Mouse (Mus musculus) stomach, embryonic 14.5 days (tissue): Measurements from ENCODE around the gene Map3k5. TPM values are rescaled to one million over a fixed set of nuclear protein-coding genes. Genes with fewer than 3 reads are reported as not detected.
A peak's percentile ranks its signal among the peaks of the same experiment; 100 is the strongest.

Source experiments
- ATAC-seq: fragments of 200-750 bp; cut with Nextera tagmentation; 2 replicates; pipeline ENCODE4 v1.8.0; 2017; ENCODE audit warnings: low read depth, moderate TSS enrichment; ENCODE audit not compliant: insufficient number of reproducible peaks, insufficient read depth, low FRiP score
- H3K27ac ChIP-seq: fragments of 300-500 bp; sonication (generic); 2 replicates; pipeline ENCODE4 v1.5.1; 2014; ENCODE audit warnings: mild to moderate bottlenecking, low read length, moderate library complexity, mixed read lengths
- H3K27me3 ChIP-seq: fragments of 300-500 bp; sonication (generic); 2 replicates; pipeline ENCODE4 v1.6.1; 2014; ENCODE audit warnings: low read length, control low read depth, mixed read lengths; ENCODE audit not compliant: control insufficient read depth, insufficient read depth
- H3K36me3 ChIP-seq: fragments of 300-500 bp; sonication (generic); 2 replicates; pipeline ENCODE4 v1.6.1; 2014; ENCODE audit warnings: mild to moderate bottlenecking, control low read depth, low read length, moderate library complexity, mixed read lengths; ENCODE audit not compliant: control insufficient read depth, insufficient read depth
- H3K4me1 ChIP-seq: fragments of 300-500 bp; sonication (generic); 2 replicates; pipeline ENCODE4 v1.6.1; 2014; ENCODE audit warnings: low read length, control low read depth, mixed read lengths; ENCODE audit not compliant: control insufficient read depth, insufficient read depth
- H3K4me2 ChIP-seq: fragments of 300-500 bp; sonication (generic); replicated peaks from 2 replicates; pipeline ENCODE4 v1.6.1; 2014; ENCODE audit warnings: low read depth, low read length, control low read depth
- H3K4me3 ChIP-seq: fragments of 300-500 bp; sonication (generic); 2 replicates; pipeline ENCODE4 v1.5.1; 2014; ENCODE audit warnings: low read depth, low read length, control low read depth
- H3K9ac ChIP-seq: fragments of 300-500 bp; sonication (generic); replicated peaks from 2 replicates; pipeline ENCODE4 v1.6.1; 2014; ENCODE audit warnings: low read depth, mild to moderate bottlenecking, control low read depth, low read length, moderate library complexity, mixed read lengths
- H3K9me3 ChIP-seq: fragments of 300-500 bp; sonication (generic); 2 replicates; pipeline ENCODE4 v1.6.1; 2016; ENCODE audit warnings: low read depth, low read length, control low read depth; ENCODE audit not compliant: control insufficient read depth
- WGBS: fragments of 180-500 bp; shearing (Covaris S2); extraction: QIAGEN DNeasy Blood & Tissue Kit; methylation state at CpG from one replicate; pipeline ENCODE4 v1.1.7; 2014; 5-methylcytosine and 5-hydroxymethylcytosine counted together
- polyA plus RNA-seq: library from polyadenylated mRNA; unstranded; fragments of >200 nt; fragmentation: Nextera tagmentation; extraction: Ambion mirVana; gene quantifications from 2 replicates; pipeline ENCODE4 v1.2.1, GENCODE M21; 2014

Map3k5 gene
- polyA plus RNA-seq, 1 experiment from 2014 or later: 4.6 TPM

- H3K9ac ChIP-seq: no peak overlapping the region
- no peak overlapping the region for H3K4me3 ChIP-seq
- H3K4me1 ChIP-seq: no peaks in the 10 kb centered on the region
- ATAC-seq: no peak
- no peak overlapping the region for H3K4me2 ChIP-seq
- no peak overlapping the region for H3K27ac ChIP-seq
- H3K27me3 ChIP-seq: no peaks in the 10 kb centered on the region
- 78% methylated on average over 18 of the region's 18 CpGs for WGBS
- no peaks in the 10 kb centered on the region for H3K36me3 ChIP-seq
- H3K9me3 ChIP-seq: no peaks in the 10 kb centered on the region
Measured at GRCm38 (mm10) chr10:20112026-20112973, 178.0 kb downstream of the Map3k5 start.

DNA sequence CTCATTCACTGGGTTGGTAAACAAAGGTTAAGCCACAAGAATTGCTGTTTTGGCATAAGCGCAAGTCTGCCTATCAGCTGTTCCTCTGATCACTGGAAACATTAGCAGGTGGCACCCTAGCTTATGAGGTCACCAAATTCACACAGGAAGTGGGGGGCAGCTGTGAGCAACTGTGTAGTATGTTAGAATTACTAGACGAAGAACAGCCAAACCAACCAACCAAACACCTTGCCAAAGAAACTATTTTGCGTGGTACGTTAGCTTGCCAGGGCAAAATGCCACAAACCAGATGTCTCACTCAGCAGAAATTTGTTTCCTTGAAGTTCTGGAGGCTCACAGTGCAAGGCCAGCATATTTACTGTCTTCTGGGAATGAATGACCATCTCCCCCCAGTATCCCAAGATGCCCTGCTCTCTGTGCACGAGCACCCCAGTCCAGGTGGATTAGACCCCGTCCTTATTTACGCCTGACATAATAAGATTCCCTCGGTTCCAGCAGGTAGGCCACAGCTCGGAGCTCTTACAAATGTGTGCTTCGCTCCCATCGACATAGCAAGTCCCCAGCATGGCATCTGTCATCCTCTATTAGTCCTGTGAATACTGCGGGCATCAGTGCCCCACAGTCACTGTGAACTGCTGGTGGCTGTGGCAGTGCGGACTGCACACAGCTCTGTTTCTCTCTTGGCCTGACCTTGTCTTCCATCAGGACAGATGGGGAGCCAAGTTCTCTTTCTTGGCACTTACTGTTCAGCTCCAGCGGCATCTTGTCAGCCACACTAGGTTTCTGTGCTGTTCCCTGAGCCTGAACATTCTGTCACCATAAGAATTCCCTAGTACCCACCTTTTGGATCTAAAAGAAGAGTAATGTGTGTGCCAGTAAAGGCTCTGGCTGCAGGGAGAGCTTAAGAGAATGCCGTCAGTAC lies 185.5 kb downstream of the Map3k5 start:
- ATAC-seq: no peak
- Histone ChIP-seq H3K4me1 (no peaks in the 10 kb centered on the region), H3K27ac (no peak overlapping the region), H3K4me2 (no peak overlapping the region), H3K4me3 (no peak overlapping the region), H3K36me3 (no peaks in the 10 kb centered on the region; the same call in 1 of the 2 replicates), H3K9me3 (no peaks in the 10 kb centered on the region), H3K27me3 (no peaks in the 10 kb centered on the region), H3K9ac (no peak overlapping the region)
- WGBS: 89% methylated on average over 15 of the region's 15 CpGs

- Histone ChIP-seq H3K27ac (no peak overlapping the region), H3K9ac (no peak overlapping the region), H3K27me3 (no peaks in the 10 kb centered on the region), H3K4me1 (no peaks in the 10 kb centered on the region), H3K36me3 (no peaks in the 10 kb centered on the region; the same call in none of the 2 replicates), H3K4me3 (no peak overlapping the region), H3K4me2 (no peak overlapping the region), H3K9me3 (no peaks in the 10 kb centered on the region)
- no peak for ATAC-seq
- 87% methylated on average over 4 of the region's 4 CpGs for WGBS
Measured at GRCm38 (mm10) chr10:20121981-20122380, 187.7 kb downstream of the Map3k5 start.

GRCm38 (mm10) chr10:20123401-20123800 lies 189.1 kb downstream of the Map3k5 start:
- Histone ChIP-seq H3K9ac (no peak overlapping the region), H3K36me3 (no peaks in the 10 kb centered on the region; the same call in none of the 2 replicates), H3K9me3 (no peaks in the 10 kb centered on the region), H3K27me3 (no peaks in the 10 kb centered on the region), H3K27ac (no peak overlapping the region), H3K4me3 (no peak overlapping the region), H3K4me1 (no peaks in the 10 kb centered on the region), H3K4me2 (no peak overlapping the region)
- 50% methylated on average over 9 of the region's 9 CpGs for WGBS
- ATAC-seq: 0 out of 2 replicates have a peak, but pooled peaks have one; percentile 28

DNA sequence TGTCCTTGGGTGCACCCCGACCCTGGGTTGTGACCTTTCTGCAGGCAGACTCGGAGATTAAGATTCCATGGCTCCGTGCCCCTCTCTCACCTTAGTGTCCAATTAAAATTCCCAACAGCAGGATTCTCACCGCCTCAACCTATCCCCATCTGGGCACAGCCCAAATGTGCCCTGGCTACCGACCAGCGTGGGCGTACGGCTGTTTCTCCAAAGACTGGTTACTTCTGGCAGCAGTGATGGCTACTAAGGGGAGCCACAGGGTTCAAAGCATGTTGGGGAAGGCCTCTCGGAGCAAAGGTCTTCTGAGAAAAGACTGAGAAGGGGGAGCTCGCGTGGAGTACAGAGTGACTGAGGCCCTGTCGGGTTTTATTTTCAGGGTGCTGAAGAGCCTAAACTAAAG lies 190.3 kb downstream of the Map3k5 start:
- H3K27ac ChIP-seq: no peak overlapping the region
- ATAC-seq: no peak
- no peaks in the 10 kb centered on the region for H3K4me1 ChIP-seq
- no peak overlapping the region for H3K9ac ChIP-seq
- no peak overlapping the region for H3K4me2 ChIP-seq
- H3K36me3 ChIP-seq: no peaks in the 10 kb centered on the region; the same call in none of the 2 replicates
- WGBS: 89% methylated on average over 12 of the region's 12 CpGs
- H3K4me3 ChIP-seq: no peak overlapping the region
- H3K9me3 ChIP-seq: no peaks in the 10 kb centered on the region
- H3K27me3 ChIP-seq: no peaks in the 10 kb centered on the region

DNA sequence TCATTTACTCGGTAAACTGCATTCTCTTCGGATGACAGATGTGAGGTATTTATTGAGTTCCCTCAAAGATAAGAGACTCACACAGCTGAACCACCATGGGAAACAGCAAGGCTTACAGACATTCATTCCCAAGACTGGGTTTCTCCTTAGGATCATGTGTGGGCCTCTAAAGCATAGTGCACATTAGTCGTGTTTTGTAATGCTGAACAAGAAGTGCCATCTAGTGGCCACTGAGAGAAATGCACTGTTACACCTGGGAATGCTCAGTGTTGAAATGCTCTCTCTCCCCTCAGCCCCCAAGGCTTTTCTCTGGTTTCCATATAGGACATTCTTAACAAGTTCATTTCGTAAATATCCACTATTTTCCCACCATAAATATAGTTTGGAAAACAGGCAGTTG lies 191.0 kb downstream of the Map3k5 start:
- Histone ChIP-seq H3K9ac (no peak overlapping the region), H3K4me3 (no peak overlapping the region), H3K27me3 (no peaks in the 10 kb centered on the region), H3K4me1 (no peaks in the 10 kb centered on the region), H3K4me2 (no peak overlapping the region), H3K36me3 (no peaks in the 10 kb centered on the region; the same call in 1 of the 2 replicates), H3K9me3 (no peaks in the 10 kb centered on the region), H3K27ac (no peak overlapping the region)
- WGBS: 48% methylated on average over 4 of the region's 4 CpGs
- ATAC-seq: peak; percentile 49; the same call in 1 of the 2 replicates

- Histone ChIP-seq H3K4me2 (no peak overlapping the region), H3K4me1 (no peaks in the 10 kb centered on the region), H3K9me3 (no peaks in the 10 kb centered on the region), H3K4me3 (no peak overlapping the region), H3K36me3 (peaks cover 5% of the 10 kb centered on the region), H3K9ac (no peak overlapping the region), H3K27ac (no peak overlapping the region), H3K27me3 (no peaks in the 10 kb centered on the region)
- ATAC-seq: no peak
- WGBS: 83% methylated on average over 12 of the region's 12 CpGs
Measured at GRCm38 (mm10) chr10:20132933-20133652, 198.8 kb downstream of the Map3k5 start.
